Mouse (Mus musculus) cerebellum, adult 8-10 months (tissue): ENCODE data around the gene Tas2r131.
"Not testable (repeated sequence)": the region's sequence is repeated elsewhere in the genome, so short reads cannot be mapped to it uniquely, and the experiment has no call there.

Experiments used
- DNase-seq: peaks from one replicate; pipeline ENCODE4 v3.0.0; 2022

Gene Tas2r131

GRCm38 (mm10) chr6:132957819-132958218, at the start of gene Tas2r131:
TSS of gene Tas2r131 (minus strand) at chr6:132957919.
- DNase-seq = no peak

DNA sequence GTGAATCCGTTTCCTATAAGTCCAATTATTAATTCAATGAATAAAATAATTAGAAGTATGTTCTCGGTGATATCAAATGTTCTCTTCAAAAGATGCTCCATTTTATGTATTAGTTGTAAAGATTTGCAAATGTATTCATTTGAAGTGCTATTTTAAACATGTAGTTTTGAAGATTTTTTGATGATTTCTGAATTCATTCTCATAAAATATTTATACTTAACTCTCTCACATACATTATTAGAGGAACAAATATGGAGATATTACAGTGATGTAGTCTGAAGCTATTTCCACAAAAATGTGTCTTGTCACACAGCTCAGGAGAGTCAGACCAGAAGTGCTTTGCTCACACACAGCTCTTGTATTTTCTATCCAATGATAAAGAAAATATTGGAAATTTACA, 23.1 kb upstream of the Tas2r131 start, which contains the start of gene Tas2r109:
Gene Tas2r109, minus strand, starts transcription at position 101 of the 400 bp plus-strand sequence.
- DNase-seq = no peak

GRCm38 (mm10) chr6:132950802-132951201, 6.9 kb downstream of the Tas2r131 start, which contains the start of gene Tas2r129:
TSS of gene Tas2r129 (plus strand) at chr6:132951102.
- DNase-seq = no peak

DNA sequence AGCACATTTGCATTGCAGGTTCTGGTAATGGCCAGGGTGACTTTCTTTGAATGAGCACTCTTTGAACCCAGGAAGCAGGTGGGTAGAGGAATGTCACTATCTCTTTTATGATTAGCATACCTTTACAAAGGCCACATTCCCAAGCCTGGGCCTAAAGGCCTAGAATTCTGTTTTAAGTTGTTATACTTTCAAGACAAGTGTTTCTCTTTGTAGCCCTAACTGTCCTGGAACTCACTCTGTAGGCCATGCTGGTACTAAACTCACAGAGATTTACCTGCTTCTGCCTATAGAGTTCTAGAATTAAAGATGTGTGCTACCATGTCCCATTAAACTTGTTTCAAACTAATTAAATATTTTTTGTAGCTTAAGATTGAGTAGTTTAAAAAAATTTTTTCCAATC, 16.3 kb downstream of the Tas2r131 start:
- DNase-seq = not testable (repeated sequence)

DNA sequence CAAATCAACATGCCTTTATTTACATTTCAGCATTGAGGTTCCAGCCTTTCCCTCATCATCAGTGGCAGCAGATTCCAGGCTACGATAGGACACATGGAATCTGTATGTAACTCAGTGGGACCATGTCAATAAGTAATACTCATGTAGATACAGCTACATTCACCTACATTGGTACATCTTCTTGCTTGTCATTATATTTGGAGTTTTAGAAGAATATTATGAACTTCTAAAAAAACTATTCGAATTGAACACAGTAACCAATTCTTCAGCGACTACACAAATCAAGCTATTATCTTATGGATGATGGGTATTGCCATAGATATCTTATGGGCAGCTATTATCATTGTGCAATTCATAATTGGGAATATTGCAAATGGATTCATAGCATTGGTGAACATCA, 48.4 kb downstream of the Tas2r131 start, which contains the start of gene Tas2r125:
Gene Tas2r125, plus strand, starts transcription at position 301 of the 400 bp plus-strand sequence.
- no peak for DNase-seq
